Mouse (Mus musculus): ENCODE data around the gene Gm45213. TPM values are rescaled to one million over a fixed set of nuclear protein-coding genes. Genes with fewer than 3 reads are reported as not detected.

Gm45213 gene
- total RNA-seq, 2 experiments from 2014 or later = not detected

GRCm38 (mm10) chr7:66105771-66106170 lies 62.4 kb downstream of the Gm45213 start:
- no peak for ATAC-seq (replicated peaks; ENCODE audit: poor library complexity)

GRCm38 (mm10) chr7:66106581-66107056 lies 63.2 kb downstream of the Gm45213 start:
- peak; percentile 22 for ATAC-seq (replicated peaks; ENCODE audit: poor library complexity)

- no peak for ATAC-seq (replicated peaks; ENCODE audit: poor library complexity)
Observed at GRCm38 (mm10) chr7:66107206-66107605, 63.8 kb downstream of the Gm45213 start.

GRCm38 (mm10) chr7:66107930-66108329 lies 64.5 kb downstream of the Gm45213 start:
- ATAC-seq (replicated peaks; ENCODE audit: poor library complexity) = no peak

GRCm38 (mm10) chr7:66108961-66109854 lies 65.8 kb downstream of the Gm45213 start, which contains the start of gene Chsy1:
Gene Chsy1, plus strand, starts transcription at chr7:66109515.
- peak; percentile 71 for ATAC-seq (replicated peaks; ENCODE audit: poor library complexity)

GRCm38 (mm10) chr7:66109855-66110635 lies 66.6 kb downstream of the Gm45213 start:
- no peak for ATAC-seq (replicated peaks; ENCODE audit: poor library complexity)

GRCm38 (mm10) chr7:66110636-66111112 lies 67.3 kb downstream of the Gm45213 start:
- ATAC-seq (replicated peaks; ENCODE audit: poor library complexity) = no peak

GRCm38 (mm10) chr7:66111211-66111610 lies 67.8 kb downstream of the Gm45213 start:
- no peak for ATAC-seq (replicated peaks; ENCODE audit: poor library complexity)

Other genes starting within 250 kb of the Gm45213 start
- not detected in 2 replicates for gene Pcsk6, start 181.9 kb upstream of the Gm45213 start, total RNA-seq (2015)
- gene Pcsk6, start 181.9 kb upstream of the Gm45213 start, total RNA-seq (2017) = not detected in 2 replicates
- gene Snrpa1, start 15.4 kb downstream of the Gm45213 start, total RNA-seq (2015) = 118 and 130 TPM in 2 replicates
- gene Snrpa1, start 15.4 kb downstream of the Gm45213 start, total RNA-seq (2017) = 108 and 134 TPM in 2 replicates
- 161 and 177 TPM in 2 replicates for gene Selenos, start 36.0 kb downstream of the Gm45213 start, total RNA-seq (2015)
- gene Selenos, start 36.0 kb downstream of the Gm45213 start, total RNA-seq (2017) = 126 and 144 TPM in 2 replicates
- gene Chsy1, start 65.9 kb downstream of the Gm45213 start, total RNA-seq (2015) = 37.9 and 38.3 TPM in 2 replicates
- gene Chsy1, start 65.9 kb downstream of the Gm45213 start, total RNA-seq (2017) = 62.1 and 68.0 TPM in 2 replicates